Mouse (Mus musculus) embryonic facial prominence, embryonic 10.5 days (tissue): Measurements from ENCODE around the gene Slc16a12. TPM values are rescaled to one million over a fixed set of nuclear protein-coding genes. Genes with fewer than 3 reads are reported as not detected.
"Not testable (repeated sequence)": the region's sequence is repeated elsewhere in the genome, so short reads cannot be mapped to it uniquely, and the experiment has no call there.

ENCODE experiments used
- DNase-seq: peaks from one replicate; pipeline ENCODE4 v3.0.0-alpha.2; 2017; ENCODE audit warnings: low spot score
- H3K27ac ChIP-seq: fragments of 300-500 bp; sonication (generic); replicated peaks from 2 replicates; pipeline ENCODE4 v1.5.1; 2016; ENCODE audit warnings: mild to moderate bottlenecking
- H3K27me3 ChIP-seq: fragments of 300-500 bp; sonication (generic); replicated peaks from 2 replicates; pipeline ENCODE4 v1.6.1; 2016; ENCODE audit warnings: low read depth, mild to moderate bottlenecking; ENCODE audit not compliant: poor library complexity, severe bottlenecking
- H3K36me3 ChIP-seq: fragments of 300-500 bp; sonication (generic); replicated peaks from 2 replicates; pipeline ENCODE4 v1.6.1; 2016; ENCODE audit warnings: mild to moderate bottlenecking, moderate library complexity
- H3K4me1 ChIP-seq: fragments of 300-500 bp; sonication (generic); 2 replicates; pipeline ENCODE4 v1.6.1; 2016
- H3K4me3 ChIP-seq: fragments of 300-500 bp; sonication (generic); 2 replicates; pipeline ENCODE4 v1.5.1; 2016; ENCODE audit warnings: mild to moderate bottlenecking, moderate library complexity
- H3K9me3 ChIP-seq: fragments of 300-500 bp; sonication (generic); 2 replicates; pipeline ENCODE4 v1.6.1; 2016; ENCODE audit warnings: mild to moderate bottlenecking
- WGBS: fragments of 180-500 bp; shearing (Covaris S2); methylation state at CpG from one replicate; pipeline ENCODE4 v1.1.7; 2016; 5-methylcytosine and 5-hydroxymethylcytosine counted together
- polyA plus RNA-seq: library from polyadenylated mRNA; unstranded; fragments of >200 nt; fragmentation: Nextera tagmentation; extraction: Ambion mirVana; gene quantifications from 2 replicates; pipeline ENCODE4 v1.2.1, GENCODE M21; 2016

The Slc16a12 gene
- polyA plus RNA-seq, 1 experiment from 2014 or later = 0.75 TPM

- Histone ChIP-seq H3K4me3 (no peak overlapping the region), H3K27ac (no peak overlapping the region), H3K27me3 (no peaks in the 10 kb centered on the region), H3K36me3 (no peaks in the 10 kb centered on the region), H3K4me1 (no peaks in the 10 kb centered on the region), H3K9me3 (no peaks in the 10 kb centered on the region)
- DNase-seq = no peak
- 92% methylated on average over 6 of the region's 6 CpGs for WGBS
Observed at GRCm38 (mm10) chr19:34650997-34651396, 96.1 kb downstream of the Slc16a12 start.

- no peaks in the 10 kb centered on the region for H3K36me3 ChIP-seq
- no peak for DNase-seq
- 92% methylated on average over 3 of the region's 3 CpGs for WGBS
- H3K27ac ChIP-seq = no peak overlapping the region
- H3K4me1 ChIP-seq = no peaks in the 10 kb centered on the region
- H3K9me3 ChIP-seq = no peaks in the 10 kb centered on the region
- no peaks in the 10 kb centered on the region for H3K27me3 ChIP-seq
- no peak overlapping the region for H3K4me3 ChIP-seq
Observed at GRCm38 (mm10) chr19:34650276-34650675, 96.8 kb downstream of the Slc16a12 start.

- not testable (repeated sequence) for H3K36me3 ChIP-seq
Observed at GRCm38 (mm10) chr19:34647630-34648029, 99.5 kb downstream of the Slc16a12 start.

DNA sequence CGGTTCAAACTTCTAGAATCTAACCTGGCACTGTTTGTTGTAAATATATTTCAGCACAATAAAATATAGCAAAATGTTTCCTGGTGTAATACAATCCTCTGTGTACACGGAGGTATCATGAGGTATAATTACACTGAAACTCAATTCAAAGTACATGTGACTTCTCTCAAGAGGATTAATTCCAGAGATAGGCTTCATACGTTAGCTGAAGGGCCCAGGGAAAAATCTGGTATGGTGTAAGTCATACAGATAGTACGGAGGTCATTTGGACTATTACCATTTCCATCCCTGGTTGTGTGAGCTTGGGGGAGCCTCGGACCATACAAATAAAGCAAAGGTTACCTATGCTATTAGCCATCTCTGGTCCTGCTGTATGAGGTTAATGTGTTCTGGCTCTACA, 104.5 kb downstream of the Slc16a12 start:
- Histone ChIP-seq H3K9me3 (no peaks in the 10 kb centered on the region), H3K27ac (no peak overlapping the region), H3K4me1 (peaks cover 6% of the 10 kb centered on the region; the same call in 1 of the 2 replicates), H3K27me3 (no peaks in the 10 kb centered on the region), H3K36me3 (no peaks in the 10 kb centered on the region), H3K4me3 (no peak overlapping the region)
- 79% methylated on average over 5 of the region's 5 CpGs for WGBS
- no peak for DNase-seq

More at GRCm38 (mm10) chr19:34647630-34648029, 99.5 kb downstream of the Slc16a12 start:
- H3K4me3 ChIP-seq, H3K27ac ChIP-seq, DNase-seq, H3K4me1 ChIP-seq, H3K27me3 ChIP-seq, H3K9me3 ChIP-seq: not testable (repeated sequence)
- WGBS = 92% methylated on average over 8 of the region's 8 CpGs

GRCm38 (mm10) chr19:34640623-34641022, 106.5 kb downstream of the Slc16a12 start, which contains the start of the genes Ifit1bl2 and Ifit1:
Gene Ifit1bl2 (minus strand): TSS chr19:34640743.
Gene Ifit1 (plus strand): TSS chr19:34640871.
- no peaks in the 10 kb centered on the region for H3K36me3 ChIP-seq
- no peaks in the 10 kb centered on the region for H3K27me3 ChIP-seq
- no peak within 1 kb of the TSS for H3K27ac ChIP-seq
- H3K4me1 ChIP-seq = peaks cover 6% of the 10 kb centered on the region; the same call in 1 of the 2 replicates
- no peaks in the 10 kb centered on the region for H3K9me3 ChIP-seq
- H3K4me3 ChIP-seq = no peak within 1 kb of the TSS
- DNase-seq = no peak
- 60% methylated on average over 4 of the region's 4 CpGs for WGBS

- WGBS = 18% methylated on average over 3 of the region's 3 CpGs
- no peaks in the 10 kb centered on the region for H3K36me3 ChIP-seq
Observed at GRCm38 (mm10) chr19:34636933-34637557, 110.0 kb downstream of the Slc16a12 start.

GRCm38 (mm10) chr19:34633484-34633883, 113.6 kb downstream of the Slc16a12 start:
- Histone ChIP-seq H3K4me3 (no peak overlapping the region), H3K4me1 (no peaks in the 10 kb centered on the region)
- WGBS = 84% methylated on average over 2 of the region's 2 CpGs

More at GRCm38 (mm10) chr19:34636933-34637557, 110.0 kb downstream of the Slc16a12 start:
- H3K4me3 ChIP-seq = no peak overlapping the region
- peaks cover 6% of the 10 kb centered on the region; the same call in 1 of the 2 replicates for H3K4me1 ChIP-seq
- no peak overlapping the region for H3K27ac ChIP-seq
- no peaks in the 10 kb centered on the region for H3K27me3 ChIP-seq
- H3K9me3 ChIP-seq = no peaks in the 10 kb centered on the region
- DNase-seq = peak; percentile 57

GRCm38 (mm10) chr19:34631487-34631886, 115.6 kb downstream of the Slc16a12 start:
- no peak for DNase-seq
- Histone ChIP-seq H3K9me3 (no peaks in the 10 kb centered on the region), H3K4me3 (no peak overlapping the region), H3K4me1 (no peaks in the 10 kb centered on the region), H3K27me3 (no peaks in the 10 kb centered on the region), H3K27ac (no peak overlapping the region), H3K36me3 (no peaks in the 10 kb centered on the region)

More at GRCm38 (mm10) chr19:34633484-34633883, 113.6 kb downstream of the Slc16a12 start:
- H3K27me3 ChIP-seq = no peaks in the 10 kb centered on the region
- no peaks in the 10 kb centered on the region for H3K9me3 ChIP-seq
- H3K27ac ChIP-seq = no peak overlapping the region
- no peaks in the 10 kb centered on the region for H3K36me3 ChIP-seq
- DNase-seq = no peak

GRCm38 (mm10) chr19:34627496-34627895, 119.6 kb downstream of the Slc16a12 start:
- WGBS = 78% methylated on average over 2 of the region's 2 CpGs
- Histone ChIP-seq H3K4me1 (no peaks in the 10 kb centered on the region), H3K27ac (no peak overlapping the region), H3K9me3 (no peaks in the 10 kb centered on the region), H3K36me3 (no peaks in the 10 kb centered on the region), H3K27me3 (no peaks in the 10 kb centered on the region), H3K4me3 (no peak overlapping the region)
- no peak for DNase-seq

DNA sequence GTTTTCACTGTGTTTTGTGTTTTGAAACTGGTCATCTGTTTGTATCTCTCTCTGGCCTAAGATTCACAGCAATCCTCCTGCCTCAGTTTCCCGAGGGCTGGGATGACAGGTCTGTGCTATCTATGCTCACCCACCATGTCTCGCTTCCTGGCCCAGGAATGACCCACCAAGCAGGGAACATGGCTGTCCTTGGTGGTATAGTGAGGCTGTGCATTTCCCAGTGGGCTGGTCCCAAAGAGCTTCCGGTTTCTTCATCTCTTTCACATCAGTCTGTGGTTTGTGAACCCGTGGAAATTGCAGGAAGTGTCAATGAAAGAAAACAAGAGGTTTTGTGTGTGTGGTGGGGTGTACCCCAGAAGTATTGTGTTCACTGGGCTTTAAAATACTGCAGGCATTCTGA, 122.4 kb downstream of the Slc16a12 start:
- no peaks in the 10 kb centered on the region for H3K9me3 ChIP-seq
- no peak overlapping the region for H3K27ac ChIP-seq
- H3K27me3 ChIP-seq = no peaks in the 10 kb centered on the region
- H3K4me3 ChIP-seq = no peak overlapping the region
- no peaks in the 10 kb centered on the region for H3K4me1 ChIP-seq
- no peaks in the 10 kb centered on the region for H3K36me3 ChIP-seq
- no peak for DNase-seq
- 81% methylated on average over 4 of the region's 4 CpGs for WGBS

DNA sequence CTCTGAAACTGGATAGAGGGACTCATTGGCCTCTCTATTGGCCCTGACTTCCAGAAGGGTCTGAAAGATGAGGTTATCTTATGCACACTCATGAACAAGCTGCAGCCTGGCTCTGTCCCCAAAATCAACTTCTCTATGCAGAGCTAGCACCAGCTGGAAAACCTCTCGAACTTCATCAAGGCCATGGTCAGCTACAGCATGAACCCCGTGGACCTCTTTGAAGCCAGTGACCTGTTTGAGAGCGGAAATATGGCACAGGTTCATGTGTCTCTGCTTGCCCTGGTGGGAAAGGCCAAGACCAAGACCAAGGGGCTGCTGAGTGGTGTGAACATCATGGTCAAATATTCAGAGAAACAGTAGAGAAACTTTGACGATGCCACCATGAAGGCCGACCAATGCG, 123.3 kb downstream of the Slc16a12 start:
- no peaks in the 10 kb centered on the region for H3K9me3 ChIP-seq
- 95% methylated on average over 6 of the region's 6 CpGs for WGBS
- no peak overlapping the region for H3K4me3 ChIP-seq
- no peak for DNase-seq
- no peaks in the 10 kb centered on the region for H3K36me3 ChIP-seq
- no peaks in the 10 kb centered on the region for H3K27me3 ChIP-seq
- H3K27ac ChIP-seq = no peak overlapping the region
- no peaks in the 10 kb centered on the region for H3K4me1 ChIP-seq

DNA sequence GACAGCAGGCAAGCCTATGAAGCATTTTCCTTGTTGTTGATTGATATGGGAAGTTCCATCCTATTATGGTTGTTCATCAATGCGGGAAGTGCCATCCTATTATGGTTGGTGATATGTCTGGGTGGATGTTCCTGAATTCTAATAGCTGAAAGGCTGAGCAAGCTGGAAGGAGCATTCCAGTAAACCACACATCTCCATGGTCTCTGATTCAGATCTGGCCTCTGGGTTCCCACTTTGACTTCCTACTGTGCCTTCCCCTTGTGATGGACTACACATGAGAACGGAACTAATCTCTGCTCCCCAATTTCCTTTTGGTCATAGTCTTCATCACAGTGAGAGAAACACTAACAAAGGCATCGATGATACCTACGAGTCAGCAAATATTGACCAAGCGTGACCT, 126.2 kb downstream of the Slc16a12 start:
- no peaks in the 10 kb centered on the region for H3K9me3 ChIP-seq
- no peak for DNase-seq
- no peaks in the 10 kb centered on the region for H3K27me3 ChIP-seq
- H3K36me3 ChIP-seq = no peaks in the 10 kb centered on the region
- H3K4me3 ChIP-seq = no peak overlapping the region
- no peaks in the 10 kb centered on the region for H3K4me1 ChIP-seq
- WGBS = 90% methylated on average over 5 of the region's 5 CpGs
- no peak overlapping the region for H3K27ac ChIP-seq
